Mouse (Mus musculus) natural killer cell, adult 2 months (primary cell): ENCODE measurements at regions not wholly inside any gene's neighbourhood (a gene's known extent, or its start where the extent isn't known, plus 50 kb on each side); places are given as distances from the start of the nearest gene placed in this dataset.
A peak's percentile ranks its signal among the peaks of the same experiment; 100 is the strongest.

Source experiments
- DNase-seq, 2 experiments: peaks; one replicate each; pipeline ENCODE4 v3.0.0; 2022; ENCODE audit warnings: low spot score in 2 of 2

DNA sequence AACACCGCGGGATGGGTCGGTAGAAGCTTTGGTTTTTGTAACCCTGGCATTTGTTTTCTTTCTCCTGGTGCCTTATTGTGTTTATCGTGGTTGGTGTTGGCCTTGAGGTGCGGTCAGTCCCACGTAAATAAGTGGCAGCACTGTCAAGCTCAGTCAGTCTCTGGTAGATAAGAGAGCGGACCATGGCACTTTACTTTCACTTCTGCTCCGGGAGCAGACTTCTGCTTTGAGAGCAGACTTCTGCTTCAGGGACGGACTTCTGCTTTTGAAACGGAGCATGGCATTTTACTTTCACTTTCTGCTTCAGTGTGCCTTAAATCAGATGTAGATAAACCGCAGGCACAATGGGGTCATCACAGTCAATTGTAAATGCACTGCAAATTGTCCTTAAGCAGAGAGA, 54.3 kb upstream of the Ccdc66 start:
- DNase-seq, result peak; percentile 14 to 61

DNA sequence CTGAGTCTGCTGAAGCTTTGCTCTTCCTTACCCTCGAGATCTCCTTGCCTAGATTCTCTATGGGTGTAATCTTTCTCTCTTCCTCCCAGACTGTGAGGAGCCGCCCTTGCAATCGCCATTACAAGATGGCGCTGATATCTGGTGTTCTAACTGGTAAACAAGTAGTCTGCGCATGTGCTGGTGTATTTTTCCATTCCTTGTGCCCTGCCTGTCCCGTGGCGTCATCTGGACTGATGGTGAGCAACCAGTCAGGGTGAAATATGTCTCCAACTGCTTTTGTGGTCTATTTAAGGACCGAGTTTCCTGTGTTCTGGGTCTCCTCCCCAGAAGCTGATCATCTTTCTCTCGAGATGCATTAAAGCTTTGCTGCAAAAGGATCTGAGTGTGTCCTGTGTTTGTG, 53.7 kb upstream of the Ccdc66 start:
- peak; percentile 10 to 27 for DNase-seq

DNA sequence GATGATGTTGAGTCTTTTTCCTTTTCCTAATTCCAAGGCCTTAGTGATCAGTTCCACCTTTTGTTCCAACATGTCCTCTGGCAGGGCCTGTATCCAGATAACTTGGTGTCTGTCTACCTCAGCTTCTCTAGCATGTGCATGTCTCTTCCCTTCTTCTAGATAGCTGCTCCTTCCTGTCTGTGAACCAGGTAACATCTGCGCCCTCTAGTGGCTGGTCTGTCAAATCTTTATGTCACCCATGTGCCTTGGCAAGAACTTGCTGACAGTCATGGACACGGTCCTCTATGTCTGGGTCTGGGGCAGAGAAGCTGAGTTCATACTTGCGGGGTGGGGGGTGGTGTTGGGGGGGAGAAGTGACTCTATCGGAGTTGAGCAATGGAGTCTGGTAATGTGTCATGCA, 52.2 kb upstream of the Ccdc66 start:
- DNase-seq, result peak; percentile 52 to 67

DNA sequence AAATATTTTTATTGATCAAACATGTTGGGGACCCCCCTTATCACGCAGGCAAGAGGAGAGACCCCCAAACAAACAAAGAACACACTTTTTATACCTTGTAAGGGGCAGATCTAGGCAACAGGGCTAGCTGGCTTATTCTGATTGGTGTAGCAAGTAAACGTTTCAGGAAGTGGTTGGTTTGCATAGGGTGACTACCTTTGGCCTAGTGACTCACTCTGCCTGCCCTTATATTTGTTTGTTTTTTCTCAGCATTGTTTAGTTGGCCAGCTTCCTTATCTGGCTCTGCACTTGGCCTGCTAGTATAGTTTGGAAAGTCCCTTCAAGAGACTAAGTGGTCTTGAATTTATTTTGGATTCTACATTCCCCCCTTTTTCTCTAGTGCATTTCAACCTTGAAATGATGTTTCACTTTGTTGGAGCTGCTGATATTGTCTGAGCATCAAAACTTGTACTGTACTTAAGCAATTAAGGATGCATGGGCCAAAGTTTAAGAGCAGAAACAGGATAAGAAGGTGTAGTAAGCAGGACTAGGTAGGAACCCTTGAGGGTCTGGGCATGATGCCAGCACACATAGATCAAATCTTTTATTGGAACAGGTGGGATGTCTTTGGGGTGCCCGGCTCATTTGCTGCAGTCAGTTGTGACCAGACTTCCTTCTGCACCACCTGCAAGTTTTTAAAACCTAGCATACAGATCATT, 50.7 kb upstream of the Ccdc66 start:
- DNase-seq, result no peak
